Mouse (Mus musculus) spleen, adult 2 months (tissue): ENCODE data around the gene Enpp1.

Experiments
- CTCF ChIP-seq: fragments of 200-500 bp; IDR thresholded peaks from 2 replicates; pipeline ENCODE4 v1.5.1; 2011; ENCODE audit warnings: mild to moderate bottlenecking, inconsistent platforms; ENCODE audit not compliant: insufficient read depth, insufficient read length, insufficient replicate concordance; ENCODE audit errors: extremely low read depth
- POLR2A ChIP-seq: fragments of 200-500 bp; IDR thresholded peaks from 2 replicates; pipeline ENCODE4 v1.6.1; 2011; ENCODE audit warnings: low read depth, low read length, inconsistent platforms

DNA sequence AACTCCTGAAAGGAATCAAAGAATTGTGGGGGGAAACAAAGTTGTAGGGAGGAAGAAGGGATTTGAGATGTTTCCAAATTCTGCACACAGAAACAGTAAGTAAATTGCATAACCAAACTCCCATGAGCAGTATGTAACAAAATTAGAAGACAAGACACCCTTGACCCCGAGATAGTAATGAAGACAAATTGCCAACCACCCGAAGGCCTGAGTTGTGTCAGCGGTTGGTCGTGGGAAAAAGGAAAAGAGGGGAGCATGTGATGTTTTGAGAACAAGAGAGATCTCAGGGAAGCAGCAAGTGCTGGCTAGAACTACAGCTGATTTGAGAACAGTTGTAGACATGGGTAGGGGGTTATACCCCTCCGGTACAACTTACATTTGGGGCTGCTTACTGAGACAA is 112.2 kb downstream of the Enpp1 start:
- no peak for TF ChIP-seq CTCF
- no peak for TF ChIP-seq POLR2A
